1 mouse cellular context compared by ENCODE assay signal in the genomic region with DNA sequence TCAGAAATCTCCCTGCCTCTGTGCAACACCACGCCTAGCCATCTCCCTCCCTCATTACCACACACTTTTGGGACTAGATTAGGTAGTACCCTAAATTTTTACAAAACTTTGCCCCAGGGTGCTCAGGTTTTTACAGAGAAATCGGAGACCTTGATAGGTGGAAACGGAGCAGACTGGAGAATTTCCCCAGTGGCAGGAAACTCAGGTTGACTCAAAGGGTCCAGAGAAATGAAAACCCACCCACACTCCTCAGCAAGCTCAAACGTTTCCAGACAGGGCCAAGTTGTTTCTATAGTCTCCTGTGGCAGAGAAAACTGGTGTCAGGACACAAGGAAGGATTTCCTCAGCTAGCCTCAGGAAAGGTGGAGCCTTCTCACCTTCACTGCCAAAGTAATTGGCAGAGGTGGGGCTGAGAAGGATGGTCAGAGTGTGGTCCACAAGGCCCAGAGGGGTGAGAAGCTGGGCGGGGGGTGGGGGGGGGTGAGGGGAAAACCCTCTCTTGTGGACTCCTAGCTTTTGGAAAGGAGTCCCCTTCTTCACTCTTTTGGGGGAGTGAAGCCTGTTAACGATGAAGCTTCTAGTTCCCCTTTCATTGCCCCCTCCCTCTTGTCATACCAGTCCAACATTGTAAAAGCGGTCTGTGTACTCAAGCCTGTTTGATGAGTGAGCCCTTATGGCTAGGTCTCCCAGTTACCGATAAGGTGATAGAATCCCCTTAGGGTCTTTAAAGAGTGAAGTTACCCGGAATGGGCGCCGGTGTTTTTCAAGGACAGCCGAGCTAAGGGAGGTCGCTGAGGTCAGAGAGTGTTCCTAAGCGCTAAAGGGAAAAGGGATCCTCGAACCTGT.
A peak's percentile ranks its signal among the peaks of the same experiment; 100 is the strongest.
TF ChIP-seq lines count a peak whose summit lies in the region.

No protein-coding gene starts in this region.

TF ChIP-seq in MEL, 35 proteins besides CTCF, POLR2A, EP300 and RAD21 (continued from another document):
- TF ChIP-seq RCOR1 (IDR thresholded peaks at IDR 0.05; ENCODE audit: low read depth, low read length) (peak; percentile 3; the same call in 1 of the 2 replicates), NELFE (IDR thresholded peaks at IDR 0.05; ENCODE audit: low read depth, low read length) (no peak), ETS1 (IDR thresholded peaks at IDR 0.05; ENCODE audit: low read depth, low read length) (no peak)
